Mouse (Mus musculus): ENCODE measurements at regions not wholly inside any gene's neighbourhood (a gene's known extent, or its start where the extent isn't known, plus 50 kb on each side); places are given as distances from the start of the nearest gene placed in this dataset.
"Not testable (repeated sequence)": the region's sequence is repeated elsewhere in the genome, so short reads cannot be mapped to it uniquely, and the experiment has no call there.

GRCm38 (mm10) chr5:42884251-42884650 is 348.7 kb upstream of the Cpeb2 start:
- Histone ChIP-seq H3K4me1 (ENCODE audit: control insufficient read depth, insufficient read depth, low read length) (no peaks in the 10 kb centered on the region), H3K4me3 (replicated peaks; ENCODE audit: extremely low read depth, low read depth, low read length) (no peak overlapping the region)
- 95% methylated on average over 1 of the region's 1 CpGs for WGBS
- DNase-seq, result no peak
- no peak for TF ChIP-seq CTCF (IDR thresholded peaks at IDR 0.05; ENCODE audit: insufficient read depth, low read length)
- no peak for TF ChIP-seq POLR2A (IDR thresholded peaks at IDR 0.05; ENCODE audit: borderline replicate concordance, extremely low read depth, low read depth, low read length)

GRCm38 (mm10) chr5:42891890-42892289 is 341.1 kb upstream of the Cpeb2 start:
- H3K4me1 ChIP-seq (ENCODE audit: control insufficient read depth, insufficient read depth, low read length), result no peaks in the 10 kb centered on the region
- 40% methylated on average over 2 of the region's 2 CpGs for WGBS
- no peak overlapping the region for H3K4me3 ChIP-seq (replicated peaks; ENCODE audit: extremely low read depth, low read depth, low read length)
- TF ChIP-seq POLR2A (IDR thresholded peaks at IDR 0.05; ENCODE audit: borderline replicate concordance, extremely low read depth, low read depth, low read length), result no peak
- no peak for TF ChIP-seq CTCF (IDR thresholded peaks at IDR 0.05; ENCODE audit: insufficient read depth, low read length)
- DNase-seq, result no peak

DNA sequence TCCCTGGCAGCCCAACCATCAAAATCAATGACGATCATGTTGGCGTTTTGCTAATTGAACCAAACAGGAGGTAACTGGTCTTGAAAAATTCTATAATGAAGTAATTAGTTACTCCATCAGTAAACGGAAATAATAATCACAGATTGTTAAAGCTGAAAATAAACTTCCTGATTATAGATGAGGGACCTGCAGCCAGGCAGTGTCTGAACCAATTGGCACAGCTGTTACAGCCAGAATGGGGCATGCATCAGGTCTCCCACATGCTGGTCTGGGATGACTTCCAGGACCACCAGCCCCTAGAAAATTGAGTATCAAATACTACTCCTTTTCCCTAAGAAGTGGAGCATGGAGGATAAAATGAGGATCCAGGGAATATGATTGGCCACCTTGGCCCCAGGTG is 326.8 kb upstream of the Cpeb2 start:
- 70% methylated on average over 3 of the region's 3 CpGs for WGBS
- TF ChIP-seq CTCF (IDR thresholded peaks at IDR 0.05; ENCODE audit: insufficient read depth, low read length) (no peak), POLR2A (IDR thresholded peaks at IDR 0.05; ENCODE audit: borderline replicate concordance, extremely low read depth, low read depth, low read length) (no peak)
- DNase-seq, result no peak
- no peaks in the 10 kb centered on the region for H3K4me1 ChIP-seq (ENCODE audit: control insufficient read depth, insufficient read depth, low read length)
- H3K4me3 ChIP-seq (replicated peaks; ENCODE audit: extremely low read depth, low read depth, low read length), result no peak overlapping the region

DNA sequence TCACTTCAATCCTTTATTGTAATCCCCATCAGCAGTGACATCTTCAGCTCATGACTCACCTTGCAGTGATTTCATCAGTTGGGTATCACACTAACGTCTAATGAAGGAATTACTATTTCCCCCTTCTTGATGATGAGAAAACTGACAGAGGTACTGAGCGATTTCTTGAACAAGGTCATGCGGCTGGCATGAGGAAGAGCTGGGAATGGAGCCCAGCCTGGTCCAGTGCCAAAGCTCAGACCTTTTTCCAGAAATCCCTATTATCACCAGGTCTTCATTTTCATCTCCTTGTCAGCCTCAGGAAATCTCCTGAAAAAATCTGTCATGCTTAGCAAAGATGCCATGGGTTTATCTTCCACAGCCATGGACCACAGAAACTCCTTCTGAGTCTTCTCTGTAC is 313.6 kb upstream of the Cpeb2 start:
- Histone ChIP-seq H3K4me3 (replicated peaks; ENCODE audit: extremely low read depth, low read depth, low read length) (no peak overlapping the region), H3K4me1 (ENCODE audit: control insufficient read depth, insufficient read depth, low read length) (no peaks in the 10 kb centered on the region)
- TF ChIP-seq POLR2A (IDR thresholded peaks at IDR 0.05; ENCODE audit: borderline replicate concordance, extremely low read depth, low read depth, low read length), result no peak
- no peak for DNase-seq
- WGBS, result 69% methylated on average over 3 of the region's 3 CpGs

DNA sequence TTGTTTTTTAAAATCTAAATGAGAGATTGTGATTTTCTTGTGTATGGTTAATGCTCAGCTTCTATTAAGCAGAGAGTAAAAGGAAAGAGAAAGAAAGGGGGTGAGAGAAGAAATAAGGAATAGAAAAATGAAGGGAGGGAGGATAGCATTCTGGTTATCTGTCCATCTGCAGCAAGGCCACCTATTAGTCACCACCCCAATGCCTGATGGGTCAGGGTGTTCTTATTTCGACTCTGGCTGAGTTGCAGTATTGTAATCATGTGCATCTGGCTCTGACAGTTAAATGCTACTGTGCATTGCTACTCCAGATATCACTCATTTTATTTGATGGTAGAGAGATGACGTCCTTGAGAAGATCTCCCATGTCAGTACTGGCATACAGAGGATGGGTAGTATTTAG is 300.9 kb upstream of the Cpeb2 start:
- 56% methylated on average over 2 of the region's 2 CpGs for WGBS
- TF ChIP-seq CTCF (IDR thresholded peaks at IDR 0.05; ENCODE audit: insufficient read depth, low read length), result no peak
- TF ChIP-seq POLR2A (IDR thresholded peaks at IDR 0.05; ENCODE audit: borderline replicate concordance, extremely low read depth, low read depth, low read length), result no peak
- H3K4me1 ChIP-seq (ENCODE audit: control insufficient read depth, insufficient read depth, low read length), result no peaks in the 10 kb centered on the region
- no peak for DNase-seq
- no peak overlapping the region for H3K4me3 ChIP-seq (replicated peaks; ENCODE audit: extremely low read depth, low read depth, low read length)

GRCm38 (mm10) chr5:42959296-42959862 is 273.6 kb upstream of the Cpeb2 start:
- no peak for TF ChIP-seq POLR2A (IDR thresholded peaks at IDR 0.05; ENCODE audit: borderline replicate concordance, extremely low read depth, low read depth, low read length)
- no peak for TF ChIP-seq CTCF (IDR thresholded peaks at IDR 0.05; ENCODE audit: insufficient read depth, low read length)
- H3K4me3 ChIP-seq (replicated peaks; ENCODE audit: extremely low read depth, low read depth, low read length), result no peak overlapping the region
- 61% methylated on average over 9 of the region's 9 CpGs for WGBS
- H3K4me1 ChIP-seq (ENCODE audit: control insufficient read depth, insufficient read depth, low read length), result no peaks in the 10 kb centered on the region
- no peak for DNase-seq

DNA sequence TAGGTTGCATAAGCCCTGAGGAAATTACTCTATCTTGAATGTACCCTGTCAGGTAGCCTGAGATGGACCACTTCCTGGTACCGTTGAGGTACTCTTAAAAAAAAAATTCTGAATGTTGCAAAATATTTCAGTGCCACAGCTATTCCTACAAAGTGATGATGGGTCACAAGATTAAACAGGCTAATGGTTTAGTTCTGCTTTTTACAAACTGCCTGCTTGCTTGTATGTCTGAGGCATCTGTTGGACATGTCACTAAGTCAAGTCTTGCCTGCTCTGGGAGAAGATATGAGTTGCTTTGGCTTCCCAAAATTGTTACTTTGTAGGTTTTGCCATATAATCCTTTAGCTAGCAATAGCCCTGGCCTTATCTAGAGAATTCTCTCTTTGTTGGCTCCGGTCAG is 266.0 kb upstream of the Cpeb2 start:
- H3K4me3 ChIP-seq (replicated peaks; ENCODE audit: extremely low read depth, low read depth, low read length); H3K4me1 ChIP-seq (ENCODE audit: control insufficient read depth, insufficient read depth, low read length); DNase-seq: not testable (repeated sequence)
- 85% methylated on average over 2 of the region's 2 CpGs for WGBS

DNA sequence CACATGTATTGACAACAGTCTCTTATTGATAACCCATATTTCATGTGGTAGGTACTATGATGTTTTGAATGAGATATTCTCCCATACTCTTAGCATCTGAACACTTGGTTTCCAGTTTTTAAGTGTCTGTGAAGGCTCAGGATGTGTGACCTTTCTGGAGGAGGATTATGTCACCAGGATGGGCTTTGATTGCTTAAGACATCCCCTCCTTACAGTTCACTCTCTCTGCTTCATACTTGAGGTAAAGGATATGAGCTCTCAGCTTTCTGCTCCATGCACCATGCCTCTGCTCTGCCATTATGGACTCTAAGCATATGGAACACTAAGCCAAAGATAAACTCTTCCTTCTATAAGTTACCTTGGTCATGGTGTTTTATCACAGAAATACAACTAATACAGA is 263.8 kb upstream of the Cpeb2 start:
- no peak for DNase-seq
- no peak for TF ChIP-seq POLR2A (IDR thresholded peaks at IDR 0.05; ENCODE audit: borderline replicate concordance, extremely low read depth, low read depth, low read length)
- TF ChIP-seq CTCF (IDR thresholded peaks at IDR 0.05; ENCODE audit: insufficient read depth, low read length), result no peak
- Histone ChIP-seq H3K4me3 (replicated peaks; ENCODE audit: extremely low read depth, low read depth, low read length) (no peak overlapping the region), H3K4me1 (ENCODE audit: control insufficient read depth, insufficient read depth, low read length) (no peaks in the 10 kb centered on the region)

DNA sequence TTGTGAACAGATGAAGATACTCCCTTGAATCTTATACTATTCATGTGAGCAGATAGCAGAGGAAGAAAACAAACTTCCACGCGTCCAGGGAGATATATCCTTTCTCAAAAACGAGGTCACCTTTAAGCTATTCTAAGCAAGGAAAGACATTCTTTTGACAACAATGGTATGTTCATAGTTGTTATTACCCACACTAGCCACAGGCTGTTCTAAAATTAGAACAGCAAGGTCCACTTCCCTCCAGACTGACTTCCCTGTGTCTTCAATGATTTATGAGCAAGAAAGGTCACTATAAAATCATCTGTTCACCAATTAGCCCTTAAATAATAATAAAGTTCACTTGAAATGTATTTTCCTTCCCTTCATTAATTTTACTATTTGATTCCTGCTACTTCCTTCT is 263.3 kb upstream of the Cpeb2 start:
- WGBS, result 27% methylated on average over 3 of the region's 3 CpGs
- TF ChIP-seq POLR2A (IDR thresholded peaks at IDR 0.05; ENCODE audit: borderline replicate concordance, extremely low read depth, low read depth, low read length) (no peak), CTCF (IDR thresholded peaks at IDR 0.05; ENCODE audit: insufficient read depth, low read length) (no peak)
- DNase-seq, result no peak
- Histone ChIP-seq H3K4me1 (ENCODE audit: control insufficient read depth, insufficient read depth, low read length) (no peaks in the 10 kb centered on the region), H3K4me3 (replicated peaks; ENCODE audit: extremely low read depth, low read depth, low read length) (no peak overlapping the region)

- no peak for DNase-seq
- no peaks in the 10 kb centered on the region for H3K4me1 ChIP-seq (ENCODE audit: control insufficient read depth, insufficient read depth, low read length)
- no peak overlapping the region for H3K4me3 ChIP-seq (replicated peaks; ENCODE audit: extremely low read depth, low read depth, low read length)
- WGBS, result 80% methylated on average over 4 of the region's 4 CpGs
- TF ChIP-seq POLR2A (IDR thresholded peaks at IDR 0.05; ENCODE audit: borderline replicate concordance, extremely low read depth, low read depth, low read length) (no peak), CTCF (IDR thresholded peaks at IDR 0.05; ENCODE audit: insufficient read depth, low read length) (no peak)
Measured at GRCm38 (mm10) chr5:42977108-42977507, 255.9 kb upstream of the Cpeb2 start.
